Mouse (Mus musculus): ENCODE measurements around the gene Cltrn. TPM values are rescaled to one million over a fixed set of nuclear protein-coding genes. Genes with fewer than 3 reads are reported as not detected.

Cltrn gene
- not detected in 2 replicates for polyA plus RNA-seq (2012; rRNA removed)

DNA sequence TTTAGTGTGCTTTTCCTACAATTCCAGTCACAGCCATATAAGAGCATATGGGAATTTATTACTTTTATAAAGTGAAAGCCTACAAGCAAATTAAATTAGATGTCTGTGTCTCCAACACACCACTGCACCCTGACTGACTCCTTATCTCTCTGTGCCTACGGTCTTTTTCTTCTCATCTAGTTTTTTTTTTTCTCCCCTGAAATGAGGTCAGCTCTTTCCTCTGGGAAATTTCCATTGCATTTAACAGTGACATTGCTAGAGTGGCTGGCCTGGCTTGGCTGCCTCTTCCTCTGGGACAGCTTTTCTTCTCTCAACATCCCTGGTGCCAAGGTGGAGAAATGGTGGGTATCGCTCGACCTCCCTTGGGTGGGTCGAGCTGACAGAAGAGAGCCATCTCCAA is at the start of gene Cltrn:
Gene Cltrn (plus strand): TSS at position 249 of the 400 bp plus-strand sequence.
- 95% methylated on average over 4 of the region's 4 CpGs for WGBS
- no peaks in the 10 kb centered on the region for H3K36me3 ChIP-seq (ENCODE audit: control insufficient read depth, insufficient read depth, low read length)
- H3K27me3 ChIP-seq (ENCODE audit: control insufficient read depth, insufficient read depth, low read length) = no peaks in the 10 kb centered on the region
- H3K27ac ChIP-seq (ENCODE audit: control insufficient read depth, insufficient read depth, low read length) = no peak within 1 kb of the TSS
- no peak within 1 kb of the TSS for H3K4me3 ChIP-seq (ENCODE audit: control insufficient read depth, insufficient read depth, low read length)
- H3K4me1 ChIP-seq (replicated peaks; ENCODE audit: control insufficient read depth, insufficient read depth, low read length) = no peaks in the 10 kb centered on the region
- TF ChIP-seq CTCF (IDR thresholded peaks at IDR 0.05; ENCODE audit: borderline replicate concordance, control insufficient read depth, extremely low read depth, insufficient read depth, low read length, poor library complexity) = no peak
- TF ChIP-seq POLR2A (IDR thresholded peaks at IDR 0.05; ENCODE audit: control insufficient read depth, extremely low read depth, insufficient read depth, low read length, poor library complexity) = no peak
- DNase-seq = no peak

DNA sequence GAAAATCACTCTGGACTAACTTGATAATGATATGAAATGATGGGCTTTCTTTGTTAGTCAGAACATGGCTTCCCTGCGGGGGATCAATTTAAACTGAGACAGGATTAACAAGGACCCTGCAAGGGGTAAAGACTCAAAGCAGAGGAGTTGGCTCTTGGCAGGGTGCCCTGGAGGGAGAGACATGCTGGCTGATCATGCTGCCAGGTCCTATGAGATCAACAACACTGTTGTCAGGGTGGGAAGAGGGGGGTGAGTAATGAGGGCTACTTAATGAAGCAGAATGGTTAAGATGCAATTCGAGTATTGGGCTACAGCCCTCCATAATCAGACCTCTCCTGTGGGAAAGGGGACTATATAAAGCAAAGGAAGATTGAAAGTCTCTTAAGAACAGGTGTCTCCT is 49.7 kb upstream of the Cltrn start:
- H3K27ac ChIP-seq (ENCODE audit: control insufficient read depth, insufficient read depth, low read length) = no peak overlapping the region
- DNase-seq = no peak
- H3K27me3 ChIP-seq (ENCODE audit: control insufficient read depth, insufficient read depth, low read length) = no peaks in the 10 kb centered on the region
- H3K4me3 ChIP-seq (ENCODE audit: control insufficient read depth, insufficient read depth, low read length) = no peak overlapping the region
- no peaks in the 10 kb centered on the region for H3K4me1 ChIP-seq (replicated peaks; ENCODE audit: control insufficient read depth, insufficient read depth, low read length)
- 73% methylated on average over 2 of the region's 2 CpGs for WGBS
- H3K36me3 ChIP-seq (ENCODE audit: control insufficient read depth, insufficient read depth, low read length) = no peaks in the 10 kb centered on the region
- no peak for TF ChIP-seq POLR2A (IDR thresholded peaks at IDR 0.05; ENCODE audit: control insufficient read depth, extremely low read depth, insufficient read depth, low read length, poor library complexity)
- no peak for TF ChIP-seq CTCF (IDR thresholded peaks at IDR 0.05; ENCODE audit: borderline replicate concordance, control insufficient read depth, extremely low read depth, insufficient read depth, low read length, poor library complexity)

DNA sequence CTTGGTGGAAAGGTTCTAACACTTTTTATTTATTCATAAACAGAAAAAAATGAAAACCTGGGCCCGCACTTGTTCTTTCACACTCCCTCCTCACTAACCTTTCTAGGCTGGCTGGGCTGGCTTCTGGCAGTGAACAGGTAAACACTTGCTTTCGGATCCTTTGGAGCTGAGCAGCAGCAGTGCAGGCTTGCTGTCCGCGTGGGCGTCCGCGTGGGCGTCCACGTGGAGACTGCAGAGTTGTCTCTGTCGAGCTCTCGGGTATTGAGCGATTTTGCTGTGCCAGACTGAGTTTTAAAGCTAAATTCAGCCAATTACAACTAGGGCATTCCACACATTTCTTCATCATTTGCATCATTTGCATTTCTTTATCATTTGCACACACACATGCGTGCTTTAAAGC is 46.6 kb upstream of the Cltrn start:
- Histone ChIP-seq H3K4me1 (replicated peaks; ENCODE audit: control insufficient read depth, insufficient read depth, low read length) (no peaks in the 10 kb centered on the region), H3K36me3 (ENCODE audit: control insufficient read depth, insufficient read depth, low read length) (no peaks in the 10 kb centered on the region), H3K27me3 (ENCODE audit: control insufficient read depth, insufficient read depth, low read length) (no peaks in the 10 kb centered on the region), H3K27ac (ENCODE audit: control insufficient read depth, insufficient read depth, low read length) (no peak overlapping the region), H3K4me3 (ENCODE audit: control insufficient read depth, insufficient read depth, low read length) (no peak overlapping the region)
- 92% methylated on average over 13 of the region's 13 CpGs for WGBS
- DNase-seq = no peak
- TF ChIP-seq POLR2A (IDR thresholded peaks at IDR 0.05; ENCODE audit: control insufficient read depth, extremely low read depth, insufficient read depth, low read length, poor library complexity) (no peak), CTCF (IDR thresholded peaks at IDR 0.05; ENCODE audit: borderline replicate concordance, control insufficient read depth, extremely low read depth, insufficient read depth, low read length, poor library complexity) (no peak)

DNA sequence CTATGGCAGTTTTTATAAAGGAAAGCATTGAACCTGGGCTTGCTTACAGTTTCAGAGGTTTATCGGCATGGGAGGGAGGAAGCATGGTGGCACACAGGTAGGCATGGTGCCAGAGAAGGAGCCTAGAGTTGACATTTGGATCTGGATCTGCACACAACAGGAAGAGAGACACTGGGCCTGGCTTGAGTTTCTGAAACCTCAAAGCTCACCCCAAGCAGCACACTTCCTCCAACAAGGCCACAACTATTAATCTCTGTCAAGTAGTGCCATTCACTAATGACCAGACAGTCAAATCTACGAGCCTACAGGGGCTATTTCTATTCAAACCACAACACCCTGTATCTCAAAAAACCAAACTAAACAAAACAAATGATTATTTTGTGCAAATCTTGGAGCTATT is 41.9 kb upstream of the Cltrn start:
- 27% methylated on average over 2 of the region's 2 CpGs for WGBS
- Histone ChIP-seq H3K4me1 (replicated peaks; ENCODE audit: control insufficient read depth, insufficient read depth, low read length) (no peaks in the 10 kb centered on the region), H3K4me3 (ENCODE audit: control insufficient read depth, insufficient read depth, low read length) (no peak overlapping the region), H3K27ac (ENCODE audit: control insufficient read depth, insufficient read depth, low read length) (no peak overlapping the region), H3K36me3 (ENCODE audit: control insufficient read depth, insufficient read depth, low read length) (no peaks in the 10 kb centered on the region), H3K27me3 (ENCODE audit: control insufficient read depth, insufficient read depth, low read length) (no peaks in the 10 kb centered on the region)
- TF ChIP-seq POLR2A (IDR thresholded peaks at IDR 0.05; ENCODE audit: control insufficient read depth, extremely low read depth, insufficient read depth, low read length, poor library complexity) (no peak), CTCF (IDR thresholded peaks at IDR 0.05; ENCODE audit: borderline replicate concordance, control insufficient read depth, extremely low read depth, insufficient read depth, low read length, poor library complexity) (no peak)
- no peak for DNase-seq

DNA sequence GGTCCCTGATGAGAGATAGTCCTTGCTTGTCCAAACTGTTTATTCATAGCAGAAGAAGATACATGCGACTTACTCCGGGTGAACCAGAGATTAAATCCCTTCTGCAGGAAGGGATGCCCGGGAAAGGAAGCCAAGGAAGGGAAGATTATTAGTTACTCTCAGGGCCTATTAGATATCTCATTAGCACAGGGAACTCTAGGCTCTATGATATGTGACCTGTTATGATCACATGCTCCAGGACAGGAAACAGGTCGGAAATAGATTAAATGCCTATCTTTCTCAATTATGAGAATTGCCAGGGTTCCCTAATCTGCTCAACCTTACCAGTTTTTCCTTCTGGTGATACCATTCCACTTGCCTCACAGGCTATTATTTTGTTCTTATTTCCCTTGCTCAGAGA is 32.9 kb upstream of the Cltrn start:
- H3K27ac ChIP-seq (ENCODE audit: control insufficient read depth, insufficient read depth, low read length) = no peak overlapping the region
- no peaks in the 10 kb centered on the region for H3K36me3 ChIP-seq (ENCODE audit: control insufficient read depth, insufficient read depth, low read length)
- no peak for DNase-seq
- TF ChIP-seq POLR2A (IDR thresholded peaks at IDR 0.05; ENCODE audit: control insufficient read depth, extremely low read depth, insufficient read depth, low read length, poor library complexity) (no peak), CTCF (IDR thresholded peaks at IDR 0.05; ENCODE audit: borderline replicate concordance, control insufficient read depth, extremely low read depth, insufficient read depth, low read length, poor library complexity) (no peak)
- 92% methylated on average over 4 of the region's 4 CpGs for WGBS
- no peak overlapping the region for H3K4me3 ChIP-seq (ENCODE audit: control insufficient read depth, insufficient read depth, low read length)
- no peaks in the 10 kb centered on the region for H3K27me3 ChIP-seq (ENCODE audit: control insufficient read depth, insufficient read depth, low read length)
- no peaks in the 10 kb centered on the region for H3K4me1 ChIP-seq (replicated peaks; ENCODE audit: control insufficient read depth, insufficient read depth, low read length)

DNA sequence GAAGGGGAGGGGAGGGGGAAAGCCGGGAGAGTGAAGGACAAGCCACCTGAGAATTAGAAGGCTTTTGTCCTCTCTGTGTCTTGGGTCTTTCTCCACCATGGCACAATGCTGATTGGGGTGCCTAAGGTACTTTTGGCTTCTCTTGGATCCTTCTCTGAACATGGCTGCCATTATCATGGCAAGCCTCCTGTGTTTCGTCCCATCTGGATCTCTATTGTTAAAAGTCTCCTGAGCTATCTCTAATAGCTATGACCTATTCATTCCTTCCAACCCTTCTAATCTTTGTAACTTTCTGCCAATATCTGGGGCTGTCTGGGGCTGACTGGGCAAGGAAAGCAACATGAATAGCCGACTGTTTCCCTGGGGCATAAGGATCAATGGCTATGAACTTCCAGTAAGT is 30.1 kb upstream of the Cltrn start:
- WGBS = 100% methylated on average over 3 of the region's 3 CpGs
- DNase-seq = no peak

DNA sequence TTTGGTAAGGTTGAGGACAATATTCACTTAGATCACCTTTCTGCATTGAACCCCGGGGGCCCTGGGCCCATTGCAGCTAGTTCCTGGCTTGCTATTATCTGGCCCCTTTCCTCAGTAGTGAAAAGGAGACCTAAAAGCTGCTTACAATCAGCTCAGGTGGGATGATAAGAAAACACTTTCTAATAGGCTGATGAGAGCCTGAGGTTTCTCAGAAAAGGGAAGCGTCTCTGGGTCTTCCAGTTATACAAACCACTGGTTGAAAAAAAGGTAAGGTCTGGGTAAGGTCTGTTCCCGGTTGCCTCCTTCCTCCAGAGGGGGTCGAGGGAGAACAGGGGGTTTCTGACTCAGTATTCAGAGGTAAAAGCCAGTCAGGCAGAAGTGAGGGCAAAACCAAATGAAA is 29.6 kb upstream of the Cltrn start:
- H3K36me3 ChIP-seq (ENCODE audit: control insufficient read depth, insufficient read depth, low read length) = no peaks in the 10 kb centered on the region
- H3K4me3 ChIP-seq (ENCODE audit: control insufficient read depth, insufficient read depth, low read length) = no peak overlapping the region
- no peak for TF ChIP-seq CTCF (IDR thresholded peaks at IDR 0.05; ENCODE audit: borderline replicate concordance, control insufficient read depth, extremely low read depth, insufficient read depth, low read length, poor library complexity)
- TF ChIP-seq POLR2A (IDR thresholded peaks at IDR 0.05; ENCODE audit: control insufficient read depth, extremely low read depth, insufficient read depth, low read length, poor library complexity) = no peak
- DNase-seq = no peak
- H3K27me3 ChIP-seq (ENCODE audit: control insufficient read depth, insufficient read depth, low read length) = no peaks in the 10 kb centered on the region
- no peaks in the 10 kb centered on the region for H3K4me1 ChIP-seq (replicated peaks; ENCODE audit: control insufficient read depth, insufficient read depth, low read length)
- WGBS = 20% methylated on average over 4 of the region's 4 CpGs
- no peak overlapping the region for H3K27ac ChIP-seq (ENCODE audit: control insufficient read depth, insufficient read depth, low read length)

More for the DNA sequence above, 30.1 kb upstream of the Cltrn start:
- Histone ChIP-seq H3K27me3 (ENCODE audit: control insufficient read depth, insufficient read depth, low read length) (no peaks in the 10 kb centered on the region), H3K4me3 (ENCODE audit: control insufficient read depth, insufficient read depth, low read length) (no peak overlapping the region), H3K36me3 (ENCODE audit: control insufficient read depth, insufficient read depth, low read length) (no peaks in the 10 kb centered on the region), H3K4me1 (replicated peaks; ENCODE audit: control insufficient read depth, insufficient read depth, low read length) (no peaks in the 10 kb centered on the region), H3K27ac (ENCODE audit: control insufficient read depth, insufficient read depth, low read length) (no peak overlapping the region)
- TF ChIP-seq POLR2A (IDR thresholded peaks at IDR 0.05; ENCODE audit: control insufficient read depth, extremely low read depth, insufficient read depth, low read length, poor library complexity) (no peak), CTCF (IDR thresholded peaks at IDR 0.05; ENCODE audit: borderline replicate concordance, control insufficient read depth, extremely low read depth, insufficient read depth, low read length, poor library complexity) (no peak)
